Mouse (Mus musculus) spleen, adult 2 months (tissue): ENCODE results near the gene H2-M10.4. TPM values are rescaled to one million over a fixed set of nuclear protein-coding genes. Genes with fewer than 3 reads are reported as not detected.
"Not testable (repeated sequence)": the region's sequence is repeated elsewhere in the genome, so short reads cannot be mapped to it uniquely, and the experiment has no call there.

Experiments
- DNase-seq, 2 experiments: peaks; one replicate each; pipeline versions ENCODE4 v3.0.0 to v3.0.0-alpha.2; 2012 to 2021; ENCODE audit warnings: low spot score in 2 of 2, low read depth in 1 of 2
- H3K27ac ChIP-seq: fragments of 200-500 bp; 2 replicates; pipeline ENCODE4 v1.5.1; 2012; ENCODE audit warnings: low read length, inconsistent platforms; ENCODE audit not compliant: insufficient read depth
- H3K27me3 ChIP-seq: fragments of 200-500 bp; 2 replicates; pipeline ENCODE4 v1.6.1; 2012; ENCODE audit warnings: mild to moderate bottlenecking, moderate library complexity, low read length, inconsistent platforms; ENCODE audit not compliant: control insufficient read depth, insufficient read depth
- H3K36me3 ChIP-seq: fragments of 200-500 bp; 2 replicates; pipeline ENCODE4 v1.6.1; 2012; ENCODE audit warnings: mild to moderate bottlenecking, low read length, inconsistent platforms; ENCODE audit not compliant: control insufficient read depth, insufficient read depth
- H3K4me1 ChIP-seq: fragments of 200-500 bp; 2 replicates; pipeline ENCODE4 v1.6.1; 2011; ENCODE audit warnings: inconsistent platforms; ENCODE audit not compliant: control insufficient read depth, insufficient read depth, insufficient read length
- H3K4me3 ChIP-seq: fragments of 200-500 bp; 2 replicates; pipeline ENCODE4 v1.5.1; 2011; ENCODE audit warnings: mild to moderate bottlenecking, inconsistent platforms; ENCODE audit not compliant: insufficient read depth, insufficient read length; ENCODE audit errors: extremely low read depth
- CTCF ChIP-seq: fragments of 200-500 bp; IDR thresholded peaks from 2 replicates; pipeline ENCODE4 v1.5.1; 2011; ENCODE audit warnings: mild to moderate bottlenecking, inconsistent platforms; ENCODE audit not compliant: insufficient read depth, insufficient read length, insufficient replicate concordance; ENCODE audit errors: extremely low read depth
- POLR2A ChIP-seq: fragments of 200-500 bp; IDR thresholded peaks from 2 replicates; pipeline ENCODE4 v1.6.1; 2011; ENCODE audit warnings: low read depth, low read length, inconsistent platforms
- WGBS: fragments of 180-500 bp; shearing (Covaris S2); methylation state at CpG from one replicate; pipeline ENCODE4 v1.1.7; 2018; 5-methylcytosine and 5-hydroxymethylcytosine counted together
- polyA plus RNA-seq: library from polyadenylated mRNA; depleted of rRNA; stranded (reverse); fragments of >200 nt; gene quantifications from 2 replicates; pipeline ENCODE4 v1.2.3, GENCODE M21; 2012; rRNA removed

The H2-M10.4 gene
- polyA plus RNA-seq: not detected in 2 replicates

DNA sequence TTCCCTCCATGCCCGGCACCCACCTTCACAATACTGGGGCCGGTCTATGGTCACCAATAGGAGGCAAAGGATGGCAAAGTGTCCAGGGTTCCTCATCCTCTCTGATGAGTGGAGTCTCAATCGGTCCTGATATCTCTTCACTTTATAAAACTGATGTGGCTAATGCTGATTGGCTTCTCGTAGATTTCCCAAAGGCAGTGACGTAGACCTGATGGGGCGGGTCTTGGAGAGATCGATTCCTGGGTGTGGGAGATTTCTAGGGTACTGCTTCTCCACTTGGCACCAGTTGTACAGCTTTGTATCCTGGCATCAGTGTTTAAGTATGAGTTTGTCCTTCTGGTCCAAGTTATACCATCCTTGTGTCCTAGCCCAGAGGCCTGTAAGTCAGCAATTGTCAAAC, at the start of gene H2-M10.4:
Gene H2-M10.4 (minus strand): TSS at position 101 of the 400 bp plus-strand sequence.
- no peak within 1 kb of the TSS for H3K4me3 ChIP-seq
- no peak within 1 kb of the TSS for H3K27ac ChIP-seq
- DNase-seq: no peak
- TF ChIP-seq POLR2A (no peak), CTCF (no peak)
- no peaks in the 10 kb centered on the region for H3K27me3 ChIP-seq
- H3K36me3 ChIP-seq: no peaks in the 10 kb centered on the region
- 93% methylated on average over 7 of the region's 7 CpGs for whole genome bisulfite sequencing
- no peaks in the 10 kb centered on the region for H3K4me1 ChIP-seq

DNA sequence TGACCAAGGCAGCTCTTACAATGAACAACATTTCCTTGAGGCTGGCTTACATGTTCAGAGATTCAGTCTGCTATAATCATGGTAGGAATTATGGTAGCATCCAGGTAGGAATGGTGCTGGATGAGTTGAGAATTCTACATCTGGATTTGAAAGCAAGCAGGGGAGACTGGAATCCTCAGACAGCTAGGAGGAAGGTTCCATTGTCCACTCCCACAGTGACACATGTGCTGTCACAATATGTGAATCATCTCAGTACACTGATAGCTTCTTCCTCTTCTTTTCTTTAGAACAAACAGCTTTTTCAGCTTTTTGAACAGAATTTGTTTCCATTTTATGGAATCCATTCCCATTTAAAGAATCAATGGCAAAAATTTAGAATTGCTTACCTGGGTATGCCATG, 41.8 kb upstream of the H2-M10.4 start:
- TF ChIP-seq POLR2A: no peak
- no peak for TF ChIP-seq CTCF
- no peak overlapping the region for H3K27ac ChIP-seq
- H3K4me3 ChIP-seq: no peak overlapping the region
- no peaks in the 10 kb centered on the region for H3K36me3 ChIP-seq
- DNase-seq: no peak
- no peaks in the 10 kb centered on the region for H3K4me1 ChIP-seq
- no peaks in the 10 kb centered on the region for H3K27me3 ChIP-seq

DNA sequence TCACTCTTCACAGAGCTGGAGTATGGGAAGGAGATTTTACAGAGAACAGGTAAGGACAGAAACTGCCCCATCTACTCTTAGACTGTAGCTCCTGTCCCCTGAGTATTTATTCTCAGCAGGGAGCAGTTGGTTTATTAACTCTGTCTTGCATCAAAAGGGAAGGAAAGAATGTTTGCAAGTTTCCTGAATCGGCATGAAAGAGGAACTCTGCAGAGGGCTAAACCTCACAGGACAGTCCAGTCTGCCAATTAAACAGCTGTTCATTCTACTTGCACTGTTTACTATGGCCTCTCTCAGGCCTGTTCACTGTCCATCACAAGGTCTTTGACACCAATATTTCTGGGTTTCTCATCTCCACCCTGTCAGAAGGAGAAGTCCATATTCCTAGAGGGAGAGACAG, 38.3 kb upstream of the H2-M10.4 start:
- Histone ChIP-seq H3K27ac (no peak overlapping the region), H3K4me1 (no peaks in the 10 kb centered on the region), H3K36me3 (no peaks in the 10 kb centered on the region), H3K27me3 (no peaks in the 10 kb centered on the region), H3K4me3 (no peak overlapping the region)
- TF ChIP-seq CTCF (no peak), POLR2A (no peak)
- DNase-seq: no peak
- 12% methylated on average over 1 of the region's 1 CpGs for WGBS

DNA sequence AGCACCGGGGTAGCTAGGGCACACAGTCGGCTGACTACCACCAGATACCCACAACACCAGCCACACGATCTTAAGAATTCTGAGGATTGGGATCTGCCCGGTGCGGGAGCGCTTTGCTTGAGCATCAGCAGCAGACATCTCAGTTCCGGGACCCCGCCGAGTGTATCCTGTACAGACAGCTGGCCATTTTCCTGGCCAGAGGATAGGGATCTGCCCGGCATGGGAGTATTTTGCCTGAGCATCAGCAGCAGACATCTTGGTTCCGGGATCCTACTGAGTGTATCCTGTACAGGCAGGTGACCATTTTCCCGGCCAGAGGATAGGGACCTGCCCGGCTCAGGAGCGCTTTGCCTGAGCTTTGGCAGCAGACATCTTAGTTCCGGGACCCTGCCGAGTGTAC, 26.0 kb upstream of the H2-M10.4 start:
- 92% methylated on average over 16 of the region's 16 CpGs for WGBS
- not testable (repeated sequence) for H3K4me1 ChIP-seq, H3K36me3 ChIP-seq, DNase-seq, H3K27ac ChIP-seq, H3K27me3 ChIP-seq, H3K4me3 ChIP-seq

DNA sequence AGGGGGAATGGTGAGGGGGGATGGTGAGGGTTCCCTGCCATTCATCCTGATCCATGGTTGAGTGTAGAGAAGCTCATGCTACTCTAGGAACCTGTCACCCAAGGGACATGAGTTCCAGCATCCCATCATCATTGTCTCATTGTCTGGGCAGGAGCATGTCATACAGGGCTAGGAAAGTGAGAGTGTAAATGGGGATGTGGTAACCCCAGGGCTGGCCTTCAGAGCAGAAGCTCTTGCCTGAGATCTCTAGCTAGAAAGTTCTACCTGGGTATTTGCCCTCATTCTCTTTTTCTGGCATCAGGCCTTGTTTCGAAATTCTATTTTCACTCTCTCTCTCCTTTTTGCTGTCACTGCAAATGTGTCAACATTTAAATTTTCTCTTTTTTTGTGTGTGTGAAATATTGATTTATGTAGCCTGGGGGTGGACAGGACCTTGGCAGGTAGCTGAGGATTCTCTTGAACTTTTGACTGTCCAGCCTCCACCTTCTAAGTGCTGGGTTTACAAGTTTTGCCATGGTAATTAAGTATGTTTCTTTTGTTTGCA, 24.6 kb upstream of the H2-M10.4 start:
- Histone ChIP-seq H3K36me3 (no peaks in the 10 kb centered on the region), H3K4me1 (no peaks in the 10 kb centered on the region), H3K4me3 (no peak overlapping the region), H3K27me3 (no peaks in the 10 kb centered on the region), H3K27ac (no peak overlapping the region)
- no peak for DNase-seq
- WGBS: 84% methylated on average over 1 of the region's 1 CpGs
- TF ChIP-seq POLR2A (no peak), CTCF (no peak)

DNA sequence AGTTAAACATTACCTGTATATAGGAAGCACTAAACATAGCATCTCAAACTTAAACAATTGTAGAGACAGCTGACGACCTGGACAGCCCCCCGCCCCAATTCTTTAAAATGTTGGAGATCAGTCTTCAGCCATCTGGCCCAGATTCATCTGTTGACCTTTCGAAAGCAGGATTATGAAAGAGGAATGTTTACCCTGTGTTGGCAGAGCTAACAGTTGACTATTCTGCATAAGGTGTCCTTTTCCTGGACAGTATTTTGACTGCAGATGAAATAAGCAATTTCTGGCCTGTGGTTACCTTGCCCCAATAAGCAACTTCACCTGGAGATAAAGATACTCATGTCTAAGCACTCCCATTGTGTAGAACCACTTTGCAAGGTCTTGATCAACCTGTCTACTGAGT, 21.7 kb upstream of the H2-M10.4 start:
- 82% methylated on average over 3 of the region's 3 CpGs for WGBS
- Histone ChIP-seq H3K36me3 (no peaks in the 10 kb centered on the region), H3K4me1 (no peaks in the 10 kb centered on the region), H3K4me3 (no peak overlapping the region), H3K27me3 (no peaks in the 10 kb centered on the region), H3K27ac (no peak overlapping the region)
- TF ChIP-seq POLR2A (no peak), CTCF (no peak)
- DNase-seq: no peak

DNA sequence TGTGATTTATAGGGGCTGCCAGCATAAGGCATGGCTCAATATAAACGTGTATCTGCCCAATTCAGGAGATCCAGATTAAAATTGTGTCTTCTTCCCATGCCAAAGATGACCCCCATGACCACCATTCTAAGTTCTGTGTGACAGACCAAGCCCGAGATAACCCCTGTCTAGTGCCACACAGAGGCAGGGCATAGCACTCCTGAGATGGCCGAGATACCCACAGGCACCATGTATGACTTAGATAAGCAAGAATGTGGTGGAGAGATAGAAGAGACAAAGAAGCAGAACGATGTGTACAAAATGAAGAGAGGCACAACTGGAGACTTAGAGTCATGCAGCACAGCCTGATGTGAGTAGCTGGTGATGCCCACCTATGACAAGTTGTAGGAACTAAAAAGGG, 5.9 kb downstream of the H2-M10.4 start:
- DNase-seq: no peak
- Histone ChIP-seq H3K4me1 (no peaks in the 10 kb centered on the region), H3K36me3 (no peaks in the 10 kb centered on the region), H3K27me3 (no peaks in the 10 kb centered on the region), H3K27ac (no peak overlapping the region), H3K4me3 (no peak overlapping the region)
- 71% methylated on average over 4 of the region's 4 CpGs for WGBS
- TF ChIP-seq CTCF: no peak
- TF ChIP-seq POLR2A: no peak
